Mouse (Mus musculus): Measurements from ENCODE around the gene Neurl1a. TPM values are rescaled to one million over a fixed set of nuclear protein-coding genes. Genes with fewer than 3 reads are reported as not detected.

Neurl1a gene
- 22.0 and 24.4 TPM in 2 replicates for polyA plus RNA-seq (2012; rRNA removed)

DNA sequence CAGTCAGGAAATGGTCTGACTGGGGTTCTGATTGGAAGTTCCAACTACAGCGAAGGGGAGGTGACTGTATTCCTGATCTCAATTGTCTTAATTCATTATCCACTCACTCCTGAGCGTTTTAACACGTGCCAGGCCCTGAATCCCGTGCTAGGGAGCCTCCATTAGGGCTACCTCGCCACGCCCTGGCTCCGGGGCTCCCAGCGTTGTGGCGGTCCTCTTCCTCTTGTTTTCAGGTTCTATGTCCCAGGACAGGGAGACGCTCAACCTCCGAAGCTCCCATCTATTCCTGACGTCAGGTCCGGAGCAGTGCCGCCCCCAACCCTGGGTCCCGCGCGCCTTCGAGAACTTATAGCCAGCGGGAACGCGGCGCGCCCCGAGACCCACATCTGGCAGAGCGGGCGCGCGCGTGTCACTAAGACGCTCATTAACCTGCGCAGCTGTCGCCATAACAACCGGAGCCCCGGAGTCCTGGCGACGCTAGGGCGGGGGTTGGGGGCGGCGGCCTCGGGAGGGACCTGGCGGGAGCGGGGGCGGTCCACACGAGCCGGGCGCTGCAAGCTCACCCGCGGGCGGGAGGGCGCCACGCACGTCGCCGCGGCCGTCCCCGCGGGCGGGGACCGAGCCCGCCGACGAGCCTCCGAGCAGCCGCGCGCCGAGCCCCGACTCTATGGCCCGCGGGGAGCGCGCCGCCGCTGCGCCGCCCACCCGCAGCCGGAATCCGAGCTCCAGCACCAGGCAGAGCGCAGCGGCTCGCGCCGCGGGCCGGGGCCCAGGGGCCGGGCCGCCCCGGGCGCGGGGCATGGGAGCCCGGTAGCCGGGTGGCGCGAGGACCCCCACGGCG lies at the start of gene Neurl1a:
TSS of gene Neurl1a (plus strand) at position 390 of the 841 bp plus-strand sequence.

DNA sequence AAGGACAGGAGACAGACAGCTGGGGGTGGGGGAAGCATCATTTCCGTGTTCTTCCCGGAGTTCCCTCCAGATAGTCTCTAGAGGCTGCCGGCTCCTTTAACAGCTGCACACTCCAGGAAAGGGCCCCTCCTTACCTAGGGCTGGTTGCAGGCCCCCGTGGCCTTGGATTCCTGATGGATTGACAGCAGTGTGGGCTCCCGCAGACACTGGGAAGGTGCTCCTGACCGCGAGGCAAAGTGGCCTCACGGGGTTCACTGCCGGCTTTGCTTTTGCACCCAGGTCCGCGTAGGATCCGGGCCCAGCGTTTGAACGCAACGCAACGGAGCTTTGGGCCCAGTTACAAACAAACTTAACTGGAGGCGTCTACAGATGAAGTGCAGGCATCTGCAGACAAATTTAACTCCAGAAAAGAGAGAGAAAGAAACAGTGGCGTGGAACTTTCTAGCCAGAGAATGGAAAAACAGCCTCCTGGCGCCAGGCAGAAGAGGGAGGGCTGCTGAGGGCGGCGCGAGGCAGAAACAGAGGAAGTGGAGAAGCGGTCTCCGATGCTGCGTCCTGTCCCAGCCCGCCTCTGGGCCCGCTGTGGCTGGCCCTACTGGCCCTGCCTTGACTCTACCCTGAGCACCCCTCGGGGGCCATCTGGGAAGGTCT lies 40.7 kb upstream of the Neurl1a start, which contains the start of gene Calhm2:
TSS of gene Calhm2 (minus strand) at position 524 of the 651 bp plus-strand sequence.

DNA sequence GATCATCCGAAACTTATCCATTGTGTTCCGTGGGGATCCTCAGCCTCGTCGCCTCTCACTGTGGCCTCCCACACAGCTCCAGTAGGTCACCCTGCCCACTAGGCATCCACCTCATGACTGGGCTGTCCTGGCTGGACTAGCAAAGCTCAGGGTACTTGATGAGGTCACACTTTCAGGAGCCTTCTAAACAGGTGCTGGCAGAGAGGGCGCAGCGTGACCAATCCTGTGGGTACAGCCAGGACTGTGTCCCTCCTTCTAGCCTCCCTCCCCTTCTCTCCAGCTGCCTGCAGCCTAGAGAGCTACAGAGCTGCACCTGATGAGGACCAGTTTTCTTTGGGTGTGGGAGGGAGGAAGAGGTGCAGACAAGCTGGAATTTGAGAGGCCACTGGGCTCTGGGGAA lies 34.5 kb upstream of the Neurl1a start, which contains the start of gene Calhm1:
TSS of gene Calhm1 (minus strand) at position 101 of the 400 bp plus-strand sequence.

DNA sequence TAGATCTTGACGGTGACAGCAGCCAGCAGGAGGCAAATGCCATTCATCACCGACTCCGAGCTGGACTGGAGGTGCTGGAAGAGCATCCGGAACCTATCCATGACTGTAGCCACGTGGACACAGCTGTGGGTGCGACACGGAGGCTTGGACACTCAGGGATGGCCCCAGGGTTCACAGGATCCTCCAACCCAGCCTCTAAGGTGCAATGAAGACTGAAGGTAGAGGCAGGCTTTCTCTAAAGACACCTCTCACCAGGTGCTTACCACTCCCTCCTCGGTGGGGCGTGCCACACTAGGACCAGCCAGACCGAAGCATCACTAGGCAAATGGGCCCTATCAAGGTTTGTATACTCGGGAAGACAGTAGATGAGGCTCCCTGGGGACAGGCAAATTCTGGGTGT lies 21.0 kb upstream of the Neurl1a start, which contains the start of gene Calhm3:
TSS of gene Calhm3 (minus strand) at position 101 of the 400 bp plus-strand sequence.

Other genes with a start within 250 kb of the Neurl1a start
- gene Ina, start 164.1 kb upstream of the Neurl1a start, polyA plus RNA-seq (2012; rRNA removed), result 300 and 304 TPM in 2 replicates
- gene Nt5c2, start 163.7 kb upstream of the Neurl1a start, polyA plus RNA-seq (2012; rRNA removed), result 47.3 and 49.5 TPM in 2 replicates
- 79.2 and 86.3 TPM in 2 replicates for gene Pcgf6, start 127.9 kb upstream of the Neurl1a start, polyA plus RNA-seq (2012; rRNA removed)
- 8.5 and 9.1 TPM in 2 replicates for gene Taf5, start 111.1 kb upstream of the Neurl1a start, polyA plus RNA-seq (2012; rRNA removed)
- 933 and 1,086 TPM in 2 replicates for gene Usmg5, start 88.2 kb upstream of the Neurl1a start, polyA plus RNA-seq (2012; rRNA removed)
- 14.9 and 15.4 TPM in 2 replicates for gene Pdcd11, start 88.1 kb upstream of the Neurl1a start, polyA plus RNA-seq (2012; rRNA removed)
- 1.3 and 1.5 TPM in 2 replicates for gene Calhm2, start 40.5 kb upstream of the Neurl1a start, polyA plus RNA-seq (2012; rRNA removed)
- gene Calhm1, start 34.6 kb upstream of the Neurl1a start, polyA plus RNA-seq (2012; rRNA removed), result not detected in 2 replicates
- not detected in 2 replicates for gene Calhm3, start 21.1 kb upstream of the Neurl1a start, polyA plus RNA-seq (2012; rRNA removed)